Mouse (Mus musculus) stomach, postnatal 0 days (tissue): ENCODE data around the gene Daam1. TPM values are rescaled to one million over a fixed set of nuclear protein-coding genes. Genes with fewer than 3 reads are reported as not detected.

Source experiments
- ATAC-seq: fragments of 200-750 bp; cut with Nextera tagmentation; 2 replicates; pipeline ENCODE4 v1.8.0; 2017; ENCODE audit not compliant: low FRiP score, low TSS enrichment
- DNase-seq: peaks from one replicate; pipeline ENCODE4 v3.0.0-alpha.2; 2016; ENCODE audit warnings: low spot score
- H3K27ac ChIP-seq: fragments of 300-500 bp; sonication (generic); replicated peaks from 2 replicates; pipeline ENCODE4 v1.5.1; 2014; ENCODE audit warnings: mild to moderate bottlenecking, control low read depth
- H3K27me3 ChIP-seq: fragments of 300-500 bp; sonication (generic); 2 replicates; pipeline ENCODE4 v1.6.1; 2014; ENCODE audit warnings: low read length; ENCODE audit not compliant: control insufficient read depth, insufficient read depth
- H3K36me3 ChIP-seq: fragments of 300-500 bp; sonication (generic); 2 replicates; pipeline ENCODE4 v1.6.1; 2014; ENCODE audit warnings: low read length, mixed read lengths; ENCODE audit not compliant: control insufficient read depth, insufficient read depth
- H3K4me1 ChIP-seq: fragments of 300-500 bp; sonication (generic); replicated peaks from 2 replicates; pipeline ENCODE4 v1.6.1; 2014; ENCODE audit warnings: antibody characterized with exemption; ENCODE audit not compliant: control insufficient read depth, insufficient read depth
- H3K4me2 ChIP-seq: fragments of 300-500 bp; sonication (generic); replicated peaks from 2 replicates; pipeline ENCODE4 v1.6.1; 2014; ENCODE audit warnings: low read depth, mild to moderate bottlenecking, control low read depth, moderate library complexity
- H3K4me3 ChIP-seq: fragments of 300-500 bp; sonication (generic); 2 replicates; pipeline ENCODE4 v1.5.1; 2014; ENCODE audit warnings: low read depth, low read length, control low read depth
- H3K9ac ChIP-seq: fragments of 300-500 bp; sonication (generic); 2 replicates; pipeline ENCODE4 v1.6.1; 2014; ENCODE audit warnings: mild to moderate bottlenecking, low read length, control low read depth, mixed read lengths
- H3K9me3 ChIP-seq: fragments of 300-500 bp; sonication (generic); 2 replicates; pipeline ENCODE4 v1.6.1; 2016; ENCODE audit warnings: low read length; ENCODE audit not compliant: control insufficient read depth
- CTCF ChIP-seq: IDR thresholded peaks from 2 replicates; pipeline ENCODE4 v1.5.1; 2016; ENCODE audit warnings: antibody characterized with exemption, low read depth, mild to moderate bottlenecking, moderate library complexity
- EP300 ChIP-seq: optimal IDR thresholded peaks from 2 replicates; pipeline ENCODE3; 2016; ENCODE audit warnings: antibody characterized with exemption
- WGBS: fragments of 180-500 bp; shearing (Covaris S2); extraction: QIAGEN DNeasy Blood & Tissue Kit; methylation state at CpG from one replicate; pipeline ENCODE4 v1.1.7; 2014; 5-methylcytosine and 5-hydroxymethylcytosine counted together
- polyA plus RNA-seq: library from polyadenylated mRNA; unstranded; fragments of >200 nt; fragmentation: Nextera tagmentation; extraction: Ambion mirVana; gene quantifications from 2 replicates; pipeline ENCODE4 v1.2.1, GENCODE M21; 2015

Daam1 gene
- polyA plus RNA-seq, 1 experiment from 2014 or later = 6.9 TPM

GRCm38 (mm10) chr12:71849051-71849450 lies 18.2 kb downstream of the Daam1 start:
- ATAC-seq (no peak), DNase-seq (no peak)
- H3K9ac ChIP-seq = no peak overlapping the region
- H3K4me3 ChIP-seq = no peak overlapping the region
- H3K36me3 ChIP-seq = no peaks in the 10 kb centered on the region
- no peaks in the 10 kb centered on the region; the same call in 1 of the 2 replicates for H3K4me1 ChIP-seq
- no peaks in the 10 kb centered on the region for H3K9me3 ChIP-seq
- H3K27ac ChIP-seq = no peak overlapping the region
- TF ChIP-seq CTCF (no peak), EP300 (no peak)
- no peaks in the 10 kb centered on the region for H3K27me3 ChIP-seq
- 85% methylated on average over 7 of the region's 7 CpGs for WGBS
- H3K4me2 ChIP-seq = no peak overlapping the region

- Histone ChIP-seq H3K4me1 (peaks cover under 1% of the 10 kb centered on the region; the same call in 1 of the 2 replicates), H3K9me3 (no peaks in the 10 kb centered on the region), H3K4me3 (no peak overlapping the region), H3K27me3 (no peaks in the 10 kb centered on the region), H3K27ac (no peak overlapping the region), H3K36me3 (no peaks in the 10 kb centered on the region), H3K4me2 (no peak overlapping the region), H3K9ac (no peak overlapping the region)
- WGBS = 52% methylated on average over 5 of the region's 5 CpGs
- TF ChIP-seq EP300 = no peak
- no peak for TF ChIP-seq CTCF
- DNase-seq (no peak), ATAC-seq (no peak)
These were observed 19.3 kb downstream of the Daam1 start for GRCm38 (mm10) chr12:71850135-71850534.

- no peaks in the 10 kb centered on the region for H3K9me3 ChIP-seq
These were observed 21.8 kb downstream of the Daam1 start for GRCm38 (mm10) chr12:71852678-71853077.

GRCm38 (mm10) chr12:71853694-71854093 lies 22.8 kb downstream of the Daam1 start:
- H3K27me3 ChIP-seq = no peaks in the 10 kb centered on the region
- DNase-seq = no peak
- H3K9me3 ChIP-seq = no peaks in the 10 kb centered on the region
- H3K4me3 ChIP-seq = no peak overlapping the region
- no peak overlapping the region for H3K4me2 ChIP-seq
- H3K36me3 ChIP-seq = no peaks in the 10 kb centered on the region
- H3K9ac ChIP-seq = no peak overlapping the region; the same call in 1 of the 2 replicates
- no peak for TF ChIP-seq EP300
- no peak for TF ChIP-seq CTCF
- ATAC-seq = no peak
- no peak overlapping the region for H3K27ac ChIP-seq
- peaks cover 5% of the 10 kb centered on the region; the same call in 1 of the 2 replicates for H3K4me1 ChIP-seq
- WGBS = 54% methylated on average over 3 of the region's 3 CpGs

More at GRCm38 (mm10) chr12:71852678-71853077, 21.8 kb downstream of the Daam1 start:
- Histone ChIP-seq H3K36me3 (no peaks in the 10 kb centered on the region), H3K4me1 (peaks cover 5% of the 10 kb centered on the region; the same call in 1 of the 2 replicates), H3K27ac (no peak overlapping the region), H3K9ac (no peak overlapping the region), H3K4me3 (no peak overlapping the region), H3K4me2 (no peak overlapping the region), H3K27me3 (no peaks in the 10 kb centered on the region)
- no peak for TF ChIP-seq CTCF
- TF ChIP-seq EP300 = no peak
- ATAC-seq (no peak), DNase-seq (no peak)
- 58% methylated on average over 7 of the region's 7 CpGs for WGBS

- Histone ChIP-seq H3K27me3 (no peaks in the 10 kb centered on the region), H3K36me3 (no peaks in the 10 kb centered on the region), H3K4me2 (no peak overlapping the region), H3K9ac (no peak overlapping the region; the same call in 1 of the 2 replicates), H3K4me1 (peaks cover 5% of the 10 kb centered on the region; the same call in 1 of the 2 replicates), H3K9me3 (no peaks in the 10 kb centered on the region), H3K27ac (no peak overlapping the region; the same call in 1 of the 2 replicates), H3K4me3 (no peak overlapping the region)
- 69% methylated on average over 6 of the region's 6 CpGs for WGBS
- TF ChIP-seq CTCF (no peak), EP300 (no peak)
- no peak for ATAC-seq
- no peak for DNase-seq
These were observed 23.3 kb downstream of the Daam1 start for GRCm38 (mm10) chr12:71854191-71854590.

GRCm38 (mm10) chr12:71855730-71856479 lies 25.0 kb downstream of the Daam1 start:
- peak; percentile 24 for DNase-seq
- Histone ChIP-seq H3K4me1 (peaks cover 5% of the 10 kb centered on the region; the same call in 1 of the 2 replicates), H3K9me3 (no peaks in the 10 kb centered on the region), H3K36me3 (no peaks in the 10 kb centered on the region), H3K9ac (peak overlapping the region; percentile 31; the same call in 1 of the 2 replicates), H3K4me3 (no peak overlapping the region), H3K27ac (0 out of 2 replicates have a peak overlapping the region, but pooled peaks have one; percentile 2), H3K4me2 (peak overlapping the region; percentile 14; the same call in 1 of the 2 replicates), H3K27me3 (no peaks in the 10 kb centered on the region)
- TF ChIP-seq EP300 (no peak), CTCF (no peak)
- 29% methylated on average over 10 of the region's 10 CpGs for WGBS
- no peak for ATAC-seq
